Mouse (Mus musculus): ENCODE measurements around the gene Dhrs4.

- no peak for TF ChIP-seq CTCF (IDR thresholded peaks at IDR 0.05; ENCODE audit: insufficient read depth, low read length)
- no peak for TF ChIP-seq POLR2A (IDR thresholded peaks at IDR 0.05; ENCODE audit: borderline replicate concordance, extremely low read depth, low read depth, low read length)
These were observed 18.3 kb downstream of the Dhrs4 start for GRCm38 (mm10) chr14:55496761-55497448.

Data from lung, adult 2 months (tissue).